Mouse (Mus musculus) ES-Bruce4 (cell line): ENCODE data around the gene Tmem38b. TPM values are rescaled to one million over a fixed set of nuclear protein-coding genes. Genes with fewer than 3 reads are reported as not detected.
"Not testable (repeated sequence)": the region's sequence is repeated elsewhere in the genome, so short reads cannot be mapped to it uniquely, and the experiment has no call there.

Experiments
- H3K27ac ChIP-seq: 2 replicates; pipeline ENCODE4 v1.5.1; 2012; ENCODE audit warnings: low read length, inconsistent platforms; ENCODE audit not compliant: insufficient read depth
- H3K27me3 ChIP-seq: 2 replicates; pipeline ENCODE4 v1.6.1; 2012; ENCODE audit warnings: mild to moderate bottlenecking, low read length, inconsistent platforms; ENCODE audit not compliant: control insufficient read depth, poor library complexity, insufficient read depth, severe bottlenecking
- H3K36me3 ChIP-seq: 2 replicates; pipeline ENCODE4 v1.6.1; 2012; ENCODE audit warnings: inconsistent platforms, mild to moderate bottlenecking, low read length, moderate library complexity; ENCODE audit not compliant: control insufficient read depth, poor library complexity, insufficient read depth, severe bottlenecking
- H3K4me1 ChIP-seq: one replicate; pipeline ENCODE4 v1.8.1; 2011; ENCODE audit warnings: low read length; ENCODE audit not compliant: control insufficient read depth, insufficient read depth
- H3K4me3 ChIP-seq: 2 replicates; pipeline ENCODE4 v1.5.1; 2011; ENCODE audit warnings: low read depth, mild to moderate bottlenecking, low read length
- H3K9ac ChIP-seq: 2 replicates; pipeline ENCODE4 v1.6.1; 2012; ENCODE audit warnings: low read depth, mild to moderate bottlenecking, inconsistent platforms; ENCODE audit not compliant: poor library complexity, severe bottlenecking
- H3K9me3 ChIP-seq: replicated peaks from 2 replicates; pipeline ENCODE4 v1.6.1; 2012; ENCODE audit warnings: mild to moderate bottlenecking, low read length, inconsistent platforms; ENCODE audit not compliant: control insufficient read depth, poor library complexity, insufficient read depth, severe bottlenecking
- CTCF ChIP-seq: IDR thresholded peaks from one replicate; pipeline ENCODE4 v1.8.1; 2011; ENCODE audit warnings: low read depth, low read length
- EP300 ChIP-seq: IDR thresholded peaks from 2 replicates; pipeline ENCODE4 v1.6.1; 2011; ENCODE audit warnings: low read depth, low read length; ENCODE audit not compliant: insufficient read depth
- POLR2A ChIP-seq: IDR thresholded peaks from one replicate; pipeline ENCODE4 v1.8.1; 2011; ENCODE audit warnings: low read length; ENCODE audit not compliant: insufficient read depth
- polyA plus RNA-seq: library from polyadenylated mRNA; stranded (reverse); fragments of >200 nt; gene quantifications from 2 replicates; pipeline ENCODE4 v1.2.4, GENCODE M21; 2011; ENCODE audit warnings: low read depth; ENCODE audit not compliant: missing spikeins, insufficient read depth, insufficient read length

Tmem38b gene
- polyA plus RNA-seq, 1 experiment = 24.7 TPM

- TF ChIP-seq POLR2A (no peak), CTCF (no peak), EP300 (no peak)
- Histone ChIP-seq H3K27ac (no peak overlapping the region), H3K9ac (no peak overlapping the region), H3K36me3 (no peaks in the 10 kb centered on the region), H3K27me3 (no peaks in the 10 kb centered on the region; the same call in 1 of the 2 replicates), H3K4me3 (no peak overlapping the region), H3K4me1 (no peaks in the 10 kb centered on the region), H3K9me3 (peaks cover 17% of the 10 kb centered on the region)
Measured at GRCm38 (mm10) chr4:53798896-53799676, 26.8 kb upstream of the Tmem38b start.

GRCm38 (mm10) chr4:53799753-53800152 is 26.1 kb upstream of the Tmem38b start:
- Histone ChIP-seq H3K9ac (no peak overlapping the region), H3K4me3 (no peak overlapping the region), H3K36me3 (no peaks in the 10 kb centered on the region), H3K27me3 (no peaks in the 10 kb centered on the region; the same call in 1 of the 2 replicates), H3K27ac (no peak overlapping the region), H3K9me3 (peaks cover 22% of the 10 kb centered on the region), H3K4me1 (no peaks in the 10 kb centered on the region)
- no peak for TF ChIP-seq POLR2A
- no peak for TF ChIP-seq CTCF
- no peak for TF ChIP-seq EP300

- H3K36me3 ChIP-seq, H3K4me3 ChIP-seq, H3K27ac ChIP-seq, H3K27me3 ChIP-seq, H3K9ac ChIP-seq, H3K4me1 ChIP-seq: not testable (repeated sequence)
- peaks cover 33% of the 10 kb centered on the region for H3K9me3 ChIP-seq
Measured at GRCm38 (mm10) chr4:53803674-53804073, 22.2 kb upstream of the Tmem38b start.

- H3K9ac ChIP-seq, H3K4me1 ChIP-seq, H3K36me3 ChIP-seq, H3K4me3 ChIP-seq, H3K27ac ChIP-seq, H3K27me3 ChIP-seq: not testable (repeated sequence)
- H3K9me3 ChIP-seq = peaks cover 42% of the 10 kb centered on the region
Measured at GRCm38 (mm10) chr4:53806428-53806827, 19.4 kb upstream of the Tmem38b start.

GRCm38 (mm10) chr4:53818320-53818719 is 7.5 kb upstream of the Tmem38b start:
- Histone ChIP-seq H3K9ac (no peak overlapping the region), H3K36me3 (no peaks in the 10 kb centered on the region), H3K27me3 (no peaks in the 10 kb centered on the region), H3K4me1 (no peaks in the 10 kb centered on the region), H3K4me3 (no peak overlapping the region), H3K27ac (no peak overlapping the region), H3K9me3 (no peaks in the 10 kb centered on the region)
- TF ChIP-seq POLR2A (no peak), EP300 (no peak), CTCF (no peak)

GRCm38 (mm10) chr4:53823697-53824096 is 2.1 kb upstream of the Tmem38b start:
- Histone ChIP-seq H3K9ac (no peak overlapping the region), H3K4me1 (no peaks in the 10 kb centered on the region), H3K36me3 (0 out of 2 replicates have a peak, but pooled peaks cover under 1% of the 10 kb centered on the region), H3K27ac (no peak overlapping the region), H3K4me3 (no peak overlapping the region), H3K27me3 (no peaks in the 10 kb centered on the region), H3K9me3 (no peaks in the 10 kb centered on the region)
- no peak for TF ChIP-seq EP300
- no peak for TF ChIP-seq CTCF
- TF ChIP-seq POLR2A = no peak
